Mouse (Mus musculus) right cerebral cortex, postnatal 4 days (tissue): ENCODE results near the gene Nxpe2.

Experiments used
- DNase-seq: peaks from one replicate; pipeline ENCODE4 v3.0.0-alpha.2; 2022

Nxpe2 gene

GRCm38 (mm10) chr9:48294754-48295153, 58.5 kb downstream of the Nxpe2 start:
- no peak for DNase-seq

GRCm38 (mm10) chr9:48290281-48290680, 63.0 kb downstream of the Nxpe2 start:
- DNase-seq = no peak

- no peak for DNase-seq
Observed at GRCm38 (mm10) chr9:48284221-48284620, 69.0 kb downstream of the Nxpe2 start.

- DNase-seq = no peak
Observed at GRCm38 (mm10) chr9:48276831-48277230, 76.4 kb downstream of the Nxpe2 start.
